Mouse (Mus musculus) kidney, postnatal 10 days (tissue): ENCODE results near the gene Mep1a.
A peak's percentile ranks its signal among the peaks of the same experiment; 100 is the strongest.

Experiments used
- DNase-seq: peaks from one replicate; pipeline ENCODE4 v3.0.0; 2021; ENCODE audit warnings: mixed read lengths

Gene Mep1a

DNA sequence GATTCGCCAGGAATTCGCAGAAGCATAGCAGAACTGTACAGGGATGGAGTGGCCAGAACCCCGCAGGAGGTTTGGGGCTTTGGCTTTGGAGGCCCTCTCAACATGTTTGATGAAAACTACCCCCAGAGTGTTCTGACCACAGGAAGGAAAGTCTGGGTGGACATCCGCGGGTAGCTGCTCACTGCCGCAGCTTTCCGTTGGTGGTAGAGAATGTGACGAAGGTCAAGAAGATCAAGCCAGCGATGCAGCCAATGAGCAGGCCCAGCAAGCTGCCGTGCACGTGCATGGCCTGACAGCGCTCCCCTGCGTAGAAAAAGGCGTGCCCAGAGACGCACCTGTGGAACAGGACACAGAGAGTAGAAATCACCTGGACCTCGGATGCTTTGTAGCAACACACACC, 27.8 kb downstream of the Mep1a start:
- DNase-seq: no peak

DNA sequence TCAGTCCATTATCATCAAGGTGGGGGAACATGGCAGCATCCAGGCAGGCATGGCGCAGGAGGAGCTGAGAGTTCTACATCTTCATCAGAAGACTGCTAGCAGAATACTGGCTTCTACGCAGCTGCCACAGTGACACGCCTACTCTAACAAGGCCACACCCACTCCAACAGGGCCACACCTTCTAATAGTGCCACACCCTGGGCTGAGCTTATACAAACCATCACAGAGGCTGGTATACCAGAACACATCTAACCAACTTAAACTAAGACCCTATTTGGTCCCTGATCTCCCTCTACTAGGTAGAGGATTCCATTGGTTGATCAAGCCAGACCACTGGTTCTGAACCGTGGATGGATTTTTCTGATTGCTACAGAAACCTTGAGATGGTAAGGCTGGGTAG, 30.1 kb downstream of the Mep1a start:
- no peak for DNase-seq

DNA sequence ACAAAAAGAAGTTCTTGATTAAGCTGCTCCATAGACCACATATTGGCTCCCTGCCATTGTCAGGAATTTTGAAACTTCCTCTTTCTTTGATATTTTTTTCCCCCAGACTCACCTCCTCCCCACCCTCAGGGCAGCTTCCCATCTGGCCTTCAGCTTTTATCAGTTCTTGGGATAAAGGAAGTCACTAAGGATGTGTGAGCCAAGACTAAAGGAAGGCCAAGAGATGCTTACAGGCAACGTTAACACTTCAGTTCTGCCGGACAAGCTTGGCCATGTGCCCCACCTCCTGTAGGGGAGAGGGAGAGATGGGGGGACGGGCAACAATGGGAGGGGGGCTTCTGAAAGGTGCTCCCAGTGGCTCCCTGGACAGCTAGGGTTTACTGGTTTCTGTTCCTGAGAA, 32.6 kb downstream of the Mep1a start:
- DNase-seq: peak; percentile 45

DNA sequence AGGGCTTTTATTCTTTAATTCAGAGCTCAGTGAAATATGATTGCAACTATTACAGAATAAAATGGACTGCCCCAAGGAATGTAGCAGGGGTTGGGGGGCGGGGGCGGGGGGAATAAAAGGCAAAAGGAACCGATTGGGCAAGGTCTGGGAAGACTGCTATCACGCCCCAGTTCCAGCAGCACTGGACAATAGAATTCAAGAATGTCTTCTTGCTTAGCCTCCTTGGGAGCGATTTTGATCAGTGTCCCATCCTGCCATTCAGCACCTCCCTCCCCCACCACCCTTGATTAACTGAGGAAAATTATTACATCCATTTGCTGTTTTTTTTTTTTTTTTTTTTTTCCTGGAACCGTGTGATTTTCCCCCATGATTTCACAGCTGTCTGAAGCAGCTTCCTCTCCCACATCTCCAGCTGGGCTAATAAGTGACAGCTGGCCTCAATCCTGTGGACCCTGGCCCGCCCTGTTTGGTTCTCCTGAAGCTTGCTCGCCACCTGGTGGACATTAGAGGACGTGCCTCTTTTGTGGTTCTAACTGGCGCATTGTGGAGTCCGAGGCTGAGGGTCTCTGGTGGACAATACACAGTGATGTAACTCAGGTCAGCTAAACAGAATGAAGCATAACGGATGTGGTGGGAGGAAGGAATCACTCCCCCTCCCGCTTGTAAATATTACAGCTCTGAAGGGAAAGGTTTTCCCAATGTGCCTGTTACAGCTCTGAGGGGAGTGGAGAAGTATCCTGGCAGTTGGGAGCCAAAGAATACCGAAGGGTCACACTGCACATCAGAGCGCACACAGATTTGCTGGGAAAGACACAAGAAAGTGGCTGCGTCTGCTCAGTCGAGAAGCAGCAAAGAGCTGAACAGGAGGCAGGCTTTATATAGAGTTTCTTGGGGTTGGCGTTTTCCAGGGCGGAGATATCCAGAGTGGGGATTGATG, 42.1 kb downstream of the Mep1a start:
- DNase-seq: peak; percentile 93

DNA sequence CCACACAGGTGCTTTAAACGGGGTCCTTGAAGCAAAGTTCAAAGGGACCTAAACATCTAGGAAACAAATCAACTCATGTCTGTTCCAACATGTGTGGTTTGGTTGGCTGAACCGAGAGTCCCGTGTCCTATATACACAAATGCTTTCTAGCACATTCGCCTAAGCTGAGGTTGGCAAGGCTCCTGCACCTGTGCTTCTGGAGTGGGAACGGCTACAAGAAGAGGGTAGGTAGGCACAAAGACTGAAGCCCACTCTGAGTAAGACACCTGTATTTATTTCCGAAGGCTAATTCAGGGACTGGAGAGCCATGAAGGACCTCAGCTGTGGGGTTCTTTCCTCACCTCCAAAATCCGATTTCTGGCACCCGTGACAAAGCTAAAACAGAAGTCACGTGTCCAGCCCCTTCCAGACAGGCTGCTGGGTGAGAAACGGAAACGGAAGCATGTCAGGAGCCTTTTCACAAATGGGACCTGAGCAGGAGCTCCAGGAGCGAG, 42.8 kb downstream of the Mep1a start:
- peak; percentile 28 for DNase-seq

DNA sequence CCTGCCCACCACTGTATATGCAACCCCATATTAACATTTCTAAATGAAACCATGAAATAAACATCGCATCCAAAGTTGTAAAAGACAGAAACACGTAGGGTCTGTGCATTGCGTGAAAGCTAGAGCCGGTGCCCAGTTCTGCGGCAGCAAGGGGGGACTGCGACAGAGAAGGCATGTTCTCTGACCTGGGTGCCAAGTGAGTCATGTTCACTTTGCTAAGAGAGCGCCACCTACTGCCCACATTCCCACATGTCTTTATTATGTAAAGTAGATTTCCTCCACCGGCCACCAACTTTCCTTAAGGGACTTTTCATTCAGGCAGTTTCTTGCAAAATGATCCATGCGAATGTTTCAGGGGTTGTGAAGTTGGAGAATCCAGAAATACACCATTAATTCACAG, 44.0 kb downstream of the Mep1a start:
- peak; percentile 92 for DNase-seq

DNA sequence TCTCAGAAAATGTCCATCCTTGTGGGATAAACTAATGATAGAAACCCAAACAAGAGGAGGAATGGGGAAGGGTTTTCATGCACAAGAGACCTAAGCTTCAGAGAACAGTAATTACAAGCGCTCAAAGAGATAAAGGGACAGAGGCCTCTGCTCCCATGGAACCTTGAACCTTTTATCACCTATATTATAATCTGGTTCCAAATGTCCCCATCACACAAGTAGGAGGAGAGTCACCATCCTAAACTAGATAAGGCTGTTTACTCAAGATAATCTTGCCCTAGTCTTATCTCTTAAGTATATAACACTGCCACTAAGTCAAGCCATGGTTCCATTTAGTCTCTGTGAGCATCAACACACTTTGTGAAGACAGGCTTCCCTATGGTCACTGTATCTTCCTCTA, 51.4 kb downstream of the Mep1a start:
- no peak for DNase-seq

DNA sequence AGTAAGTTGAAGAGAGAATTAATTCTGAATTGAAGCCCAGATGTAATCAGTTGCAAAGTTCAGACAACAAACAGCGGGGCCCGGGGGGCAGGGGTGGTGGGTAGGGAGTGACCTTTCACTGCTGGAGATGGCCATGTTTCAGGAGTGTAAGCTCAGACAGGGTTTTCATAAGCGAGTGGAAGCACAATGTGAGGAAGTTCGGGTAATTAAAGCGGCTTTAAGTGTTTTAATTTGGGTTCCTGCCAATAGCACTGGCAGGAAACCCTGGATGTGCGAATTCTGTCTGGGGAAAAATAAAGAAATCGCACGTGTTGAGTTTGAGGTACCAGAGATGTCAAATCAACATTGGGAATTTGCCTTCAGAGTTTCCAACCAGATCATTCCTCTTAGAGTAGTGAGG, 68.1 kb downstream of the Mep1a start:
- peak; percentile 35 for DNase-seq

DNA sequence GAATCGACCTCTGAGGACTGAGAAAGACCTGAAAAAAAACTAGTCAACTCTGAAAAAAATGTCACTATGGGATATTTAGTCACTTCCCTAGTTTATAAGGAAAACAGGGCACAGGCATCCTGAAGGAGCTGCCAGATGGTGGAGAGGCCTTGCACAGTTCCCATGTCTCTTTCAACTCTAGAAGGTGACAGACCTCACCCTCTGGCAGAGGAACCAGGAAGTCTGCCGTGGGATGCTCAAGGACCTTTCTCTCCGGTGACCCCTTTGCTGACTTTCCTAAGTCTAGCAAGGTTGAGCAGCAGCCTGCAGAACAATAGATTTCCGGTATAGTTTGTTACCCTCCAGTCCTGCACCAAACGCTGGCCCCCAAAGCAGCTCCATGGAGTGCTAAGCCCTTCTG, 70.9 kb downstream of the Mep1a start:
- DNase-seq: peak; percentile 61
